Mouse (Mus musculus) bone marrow, adult 2 months (tissue): ENCODE data around the gene Ndnf. TPM values are rescaled to one million over a fixed set of nuclear protein-coding genes. Genes with fewer than 3 reads are reported as not detected.

Source experiments
- H3K27ac ChIP-seq: fragments of 200-500 bp; 2 replicates; pipeline ENCODE4 v1.5.1; 2012; ENCODE audit warnings: low read depth, mild to moderate bottlenecking, control low read depth, inconsistent platforms, low read length; ENCODE audit not compliant: control insufficient read depth, poor library complexity, insufficient read depth
- H3K4me1 ChIP-seq: fragments of 200-500 bp; 2 replicates; pipeline ENCODE4 v1.6.1; 2011; ENCODE audit warnings: low read length; ENCODE audit not compliant: control insufficient read depth, insufficient read depth
- H3K4me3 ChIP-seq: fragments of 200-500 bp; replicated peaks from 2 replicates; pipeline ENCODE3; 2011; ENCODE audit warnings: mild to moderate bottlenecking, low read depth, low read length, control low read depth; ENCODE audit not compliant: control insufficient read depth
- CTCF ChIP-seq: fragments of 200-500 bp; IDR thresholded peaks from 2 replicates; pipeline ENCODE4 v1.5.1; 2011; ENCODE audit warnings: low read length, control low read depth; ENCODE audit not compliant: control insufficient read depth, insufficient read depth
- POLR2A ChIP-seq: fragments of 200-500 bp; IDR thresholded peaks from 2 replicates; pipeline ENCODE4 v1.6.1; 2011; ENCODE audit warnings: low read depth, mild to moderate bottlenecking, control low read depth, low read length, borderline replicate concordance; ENCODE audit not compliant: control insufficient read depth
- WGBS: fragments of 180-500 bp; shearing (Covaris S2); methylation state at CpG from one replicate; pipeline ENCODE4 v1.1.7; 2018; 5-methylcytosine and 5-hydroxymethylcytosine counted together
- polyA plus RNA-seq: library from polyadenylated mRNA; stranded (reverse); fragments of >200 nt; gene quantifications from 2 replicates; pipeline ENCODE4 v1.2.4, GENCODE M21; 2011; ENCODE audit warnings: low replicate concordance; ENCODE audit not compliant: missing spikeins, insufficient read depth, insufficient read length

Ndnf gene
- polyA plus RNA-seq, 1 experiment = 1.0 TPM

DNA sequence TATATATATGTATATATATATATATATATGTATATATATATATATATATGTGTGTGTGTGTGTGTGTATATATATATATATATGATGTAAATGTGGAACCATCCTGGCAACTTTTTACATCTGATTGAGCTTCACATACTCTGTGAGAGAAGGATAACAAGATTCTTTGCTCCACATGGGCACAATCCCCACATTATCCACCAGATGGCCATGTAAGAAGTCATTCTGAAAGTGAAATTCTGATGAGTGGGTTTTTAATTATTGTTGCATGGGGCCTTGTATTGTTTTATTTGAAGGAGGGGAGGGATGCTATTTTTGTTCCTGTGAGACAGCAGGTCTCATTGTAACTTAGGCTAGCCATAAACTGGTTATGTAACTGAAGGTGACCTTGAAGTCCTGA, 22.5 kb downstream of the Ndnf start:
- TF ChIP-seq CTCF = no peak
- TF ChIP-seq POLR2A = no peak
- no peak overlapping the region for H3K4me3 ChIP-seq
- H3K27ac ChIP-seq = no peak overlapping the region
- H3K4me1 ChIP-seq = no peaks in the 10 kb centered on the region

GRCm38 (mm10) chr6:65720676-65721075, 49.3 kb downstream of the Ndnf start:
- no peak overlapping the region for H3K27ac ChIP-seq
- H3K4me1 ChIP-seq = no peaks in the 10 kb centered on the region
- H3K4me3 ChIP-seq = no peak overlapping the region
- TF ChIP-seq CTCF = no peak
- TF ChIP-seq POLR2A = no peak
- WGBS = 59% methylated on average over 1 of the region's 1 CpGs

GRCm38 (mm10) chr6:65725677-65726076, 54.3 kb downstream of the Ndnf start:
- no peak for TF ChIP-seq POLR2A
- TF ChIP-seq CTCF = no peak
- Histone ChIP-seq H3K27ac (no peak overlapping the region), H3K4me1 (no peaks in the 10 kb centered on the region), H3K4me3 (no peak overlapping the region)
- WGBS = 80% methylated on average over 2 of the region's 2 CpGs

DNA sequence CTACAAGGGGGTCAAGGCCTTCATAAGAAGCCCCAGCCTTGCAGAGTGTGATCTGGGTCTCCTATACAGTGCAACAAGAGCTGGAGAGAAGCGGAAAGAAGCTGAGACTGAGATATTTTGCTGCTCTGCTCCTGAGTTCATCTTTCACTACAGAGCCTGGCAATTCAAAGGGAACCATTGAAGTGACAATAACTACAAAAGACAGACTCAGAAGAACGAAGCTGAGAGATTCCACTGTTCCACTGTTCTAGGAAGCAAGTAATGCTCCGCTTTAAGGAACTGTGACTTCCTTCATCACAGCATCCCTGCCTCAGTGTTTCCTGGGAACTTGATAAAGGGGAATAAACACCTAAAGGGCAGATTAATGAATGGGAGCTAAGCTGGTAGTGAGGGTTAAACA, 56.9 kb downstream of the Ndnf start:
- Histone ChIP-seq H3K4me3 (no peak overlapping the region), H3K4me1 (no peaks in the 10 kb centered on the region), H3K27ac (no peak overlapping the region)
- TF ChIP-seq CTCF = no peak
- no peak for TF ChIP-seq POLR2A
- WGBS = 76% methylated on average over 3 of the region's 3 CpGs

DNA sequence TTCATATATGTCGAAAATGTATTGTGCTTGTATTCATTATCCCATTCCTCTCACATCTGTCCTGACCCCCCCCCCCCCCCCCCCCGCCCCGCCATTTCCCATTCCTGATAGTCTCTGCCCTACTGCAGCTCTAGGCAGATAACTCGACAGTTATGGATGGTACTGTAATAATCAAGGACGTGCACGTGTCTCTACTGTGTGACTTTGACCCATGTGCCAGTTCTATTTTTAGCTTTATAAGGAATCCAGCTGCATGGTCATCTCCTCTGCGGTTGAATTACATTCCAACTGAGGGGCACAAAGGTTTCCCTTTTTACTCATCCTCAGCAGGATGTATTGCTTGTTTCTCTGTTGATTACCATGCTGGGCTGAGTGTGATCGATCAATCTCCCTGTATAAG, 68.1 kb downstream of the Ndnf start:
- Histone ChIP-seq H3K4me3 (no peak overlapping the region), H3K4me1 (no peaks in the 10 kb centered on the region), H3K27ac (no peak overlapping the region)
- TF ChIP-seq CTCF = no peak
- no peak for TF ChIP-seq POLR2A
- WGBS = 72% methylated on average over 8 of the region's 8 CpGs

DNA sequence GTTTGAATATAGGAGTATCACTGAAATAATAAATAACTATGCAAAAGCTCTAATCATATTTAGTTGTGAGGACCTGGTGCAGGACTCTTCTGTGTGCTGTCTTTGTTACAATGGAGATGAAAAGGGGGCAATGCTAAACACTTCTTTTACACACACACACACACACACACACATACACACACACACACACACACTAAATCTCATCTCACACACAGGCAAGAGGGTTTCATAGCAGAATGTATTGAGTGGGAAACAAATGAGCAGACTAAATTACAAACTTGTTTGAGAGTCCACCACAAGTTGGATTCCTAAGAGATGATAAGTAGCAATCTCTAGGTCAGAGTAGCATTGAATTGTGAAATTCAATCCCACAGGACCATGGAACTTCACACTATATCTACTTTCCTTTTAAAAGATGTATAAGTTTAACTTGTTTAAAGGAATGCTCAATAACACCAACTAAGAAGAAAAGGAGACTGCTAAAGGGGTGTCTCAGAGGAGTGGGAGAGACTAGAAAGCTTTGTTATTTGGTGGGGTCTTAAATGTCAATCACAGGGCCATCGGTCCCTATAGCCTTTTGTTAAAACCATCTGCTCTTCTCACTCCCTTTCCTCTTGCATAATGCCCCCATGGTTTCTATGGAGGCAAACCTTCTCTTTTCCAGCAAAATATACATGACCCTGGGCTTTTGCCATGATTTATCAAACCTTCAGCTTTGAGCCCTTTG, 71.9 kb downstream of the Ndnf start:
- no peak for TF ChIP-seq POLR2A
- TF ChIP-seq CTCF = no peak
- Histone ChIP-seq H3K27ac (no peak overlapping the region), H3K4me1 (no peaks in the 10 kb centered on the region), H3K4me3 (no peak overlapping the region)
- 76% methylated on average over 1 of the region's 1 CpGs for WGBS

DNA sequence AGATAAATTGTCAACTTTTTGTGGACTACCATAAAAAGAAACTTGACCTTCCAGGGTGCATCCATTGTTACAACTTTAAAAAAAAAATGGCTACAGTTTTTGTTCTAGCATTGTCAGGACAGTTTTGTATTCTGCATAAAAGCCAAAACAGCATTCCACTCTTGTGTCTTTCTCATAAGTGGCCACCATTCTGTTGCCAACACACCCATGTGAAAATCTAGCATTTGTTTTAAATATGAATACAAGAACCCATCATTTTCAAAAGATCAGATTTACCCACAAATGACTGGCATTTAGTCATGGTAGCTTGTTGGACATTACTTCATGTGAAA, 72.4 kb downstream of the Ndnf start:
- Histone ChIP-seq H3K27ac (no peak overlapping the region), H3K4me1 (no peaks in the 10 kb centered on the region), H3K4me3 (no peak overlapping the region)
- TF ChIP-seq CTCF (no peak), POLR2A (no peak)

DNA sequence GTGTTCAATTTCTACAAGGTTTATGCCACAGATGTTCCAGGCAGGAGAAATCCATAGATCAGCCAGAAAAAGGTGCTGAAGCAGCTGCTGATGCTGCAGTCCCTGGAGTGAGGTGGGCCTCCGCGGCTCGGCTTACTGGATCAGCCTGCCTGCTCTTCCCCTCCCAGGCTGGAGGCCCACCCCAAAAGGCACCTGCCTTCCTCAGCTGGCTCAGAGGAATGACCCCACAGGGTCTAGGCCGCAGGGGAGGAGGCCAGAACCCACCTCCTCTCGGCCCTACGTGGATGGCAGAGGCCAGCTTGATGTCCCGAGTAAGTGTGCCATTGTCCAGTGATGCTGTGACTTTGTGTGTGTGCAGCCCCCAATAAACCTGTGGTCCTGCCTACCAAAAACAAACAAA, 86.8 kb downstream of the Ndnf start:
- H3K4me3 ChIP-seq = no peak overlapping the region
- no peak overlapping the region for H3K27ac ChIP-seq
- WGBS = 85% methylated on average over 7 of the region's 7 CpGs
- H3K4me1 ChIP-seq = no peaks in the 10 kb centered on the region
- TF ChIP-seq CTCF (no peak), POLR2A (no peak)

DNA sequence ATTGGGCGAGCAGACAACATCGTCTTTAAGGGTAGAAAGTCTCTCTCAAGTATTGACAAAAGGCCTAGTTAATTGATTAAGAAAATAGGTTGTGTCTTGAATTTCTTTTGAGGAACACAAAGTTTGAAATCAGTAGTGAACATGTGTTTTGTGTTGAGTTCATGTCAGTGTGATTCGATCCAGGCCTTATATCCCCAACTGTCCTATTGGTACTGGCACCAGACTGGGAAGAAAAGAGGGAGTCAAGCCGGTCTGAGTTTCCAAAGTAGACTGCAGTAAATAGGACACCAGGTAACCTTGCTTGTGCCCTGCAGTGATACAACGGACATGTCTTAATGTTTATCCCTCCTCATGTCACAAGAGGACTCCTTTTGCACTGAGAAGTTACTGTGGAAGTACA, 87.8 kb downstream of the Ndnf start:
- WGBS = 86% methylated on average over 5 of the region's 5 CpGs
- TF ChIP-seq CTCF (no peak), POLR2A (no peak)
- Histone ChIP-seq H3K4me3 (no peak overlapping the region), H3K4me1 (no peaks in the 10 kb centered on the region), H3K27ac (no peak overlapping the region)
